Mouse (Mus musculus) left cerebral cortex, adult 18-20 months (tissue): ENCODE results near the gene Fam168a. TPM values are rescaled to one million over a fixed set of nuclear protein-coding genes. Genes with fewer than 3 reads are reported as not detected.
A peak's percentile ranks its signal among the peaks of the same experiment; 100 is the strongest.
"Not testable (repeated sequence)": the region's sequence is repeated elsewhere in the genome, so short reads cannot be mapped to it uniquely, and the experiment has no call there.

Source experiments
- DNase-seq, 2 experiments: peaks; one replicate each; pipeline ENCODE4 v3.0.0; 2021 to 2022; ENCODE audit warnings: low spot score in 2 of 2, mixed read lengths in 1 of 2
- total RNA-seq, 2 experiments: library from RNA; stranded (reverse); gene quantifications; 2 replicates each; pipeline ENCODE4 v1.2.3; 2021

Gene Fam168a
- total RNA-seq, 2 experiments from 2014 or later, result 198 to 207 TPM

DNA sequence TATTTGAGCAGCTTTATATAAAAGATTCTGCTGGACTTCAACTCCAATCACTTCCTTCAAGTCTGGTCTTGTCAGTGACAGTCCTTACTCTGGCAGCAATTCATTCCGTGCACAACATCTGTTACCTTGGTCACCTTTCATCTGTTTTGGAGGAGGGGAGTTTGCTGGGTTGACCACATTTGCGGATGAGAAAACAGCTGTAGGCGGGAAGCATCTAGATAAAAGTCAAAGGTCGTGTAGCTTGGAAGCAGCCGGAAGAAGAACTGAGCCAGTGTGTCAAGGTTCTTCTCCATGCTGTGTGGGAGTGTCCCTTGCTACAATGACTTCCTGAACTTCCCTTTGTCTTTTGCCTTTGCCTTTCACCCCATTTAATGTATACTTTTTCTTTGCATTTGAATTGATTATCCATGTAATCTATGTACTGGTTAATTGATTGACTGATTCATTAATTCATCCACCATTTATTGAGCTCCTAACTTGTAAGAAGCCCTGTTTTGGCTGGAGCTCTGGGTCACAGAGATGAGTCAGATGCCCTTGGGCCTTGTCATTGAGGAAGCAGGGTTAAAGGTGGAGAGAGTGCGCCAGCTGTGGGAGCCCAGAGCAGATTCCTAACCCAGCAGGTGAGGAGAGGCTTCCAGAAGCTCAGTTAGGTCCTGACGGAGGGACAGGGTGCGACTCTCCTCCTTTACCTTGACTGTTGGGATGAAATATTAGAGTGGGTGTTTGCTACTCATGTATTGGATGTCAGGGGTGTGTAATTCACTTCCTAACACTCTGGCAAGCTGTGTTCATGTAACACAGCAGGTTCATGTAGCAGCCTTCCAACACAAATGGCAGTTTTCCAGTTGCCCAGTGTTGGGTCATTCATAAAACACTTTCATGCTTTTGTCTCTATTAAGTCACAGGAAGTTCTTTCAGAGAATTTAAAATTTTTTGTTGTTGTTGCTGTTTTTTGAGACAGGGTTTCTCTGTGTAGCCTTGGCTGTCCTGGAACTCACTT, 6.4 kb upstream of the Fam168a start:
- DNase-seq, result no peak

DNA sequence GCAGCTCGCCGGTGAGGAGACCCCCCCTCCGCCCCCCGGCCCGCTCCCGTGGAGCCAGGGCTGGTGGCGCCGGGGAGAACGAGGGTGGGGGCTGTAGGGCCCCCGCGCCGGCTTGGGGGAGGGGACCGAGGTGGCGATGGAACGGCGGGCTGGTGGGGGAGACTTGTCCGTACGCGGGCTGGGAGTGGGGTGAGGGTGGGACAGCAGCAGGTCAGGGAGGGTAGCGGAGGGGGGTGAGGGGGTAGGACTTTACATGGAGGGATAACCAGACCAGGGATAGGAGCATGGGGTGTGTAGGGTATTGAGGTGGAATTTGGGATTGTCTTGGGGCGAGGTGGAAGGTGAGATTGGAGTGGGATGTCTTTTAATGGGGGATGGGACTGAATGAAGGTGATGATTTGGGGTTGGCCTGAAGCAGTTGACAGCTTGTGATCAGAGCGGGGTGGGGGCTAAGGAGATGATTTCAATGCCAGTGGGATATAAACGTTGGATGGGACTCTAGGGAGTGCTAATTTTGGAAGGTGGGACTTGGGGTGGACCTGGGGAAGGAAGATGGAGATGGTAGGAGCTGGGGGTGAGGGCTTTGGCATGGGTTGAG, 547 bp downstream of the Fam168a start:
- DNase-seq, result no peak

DNA sequence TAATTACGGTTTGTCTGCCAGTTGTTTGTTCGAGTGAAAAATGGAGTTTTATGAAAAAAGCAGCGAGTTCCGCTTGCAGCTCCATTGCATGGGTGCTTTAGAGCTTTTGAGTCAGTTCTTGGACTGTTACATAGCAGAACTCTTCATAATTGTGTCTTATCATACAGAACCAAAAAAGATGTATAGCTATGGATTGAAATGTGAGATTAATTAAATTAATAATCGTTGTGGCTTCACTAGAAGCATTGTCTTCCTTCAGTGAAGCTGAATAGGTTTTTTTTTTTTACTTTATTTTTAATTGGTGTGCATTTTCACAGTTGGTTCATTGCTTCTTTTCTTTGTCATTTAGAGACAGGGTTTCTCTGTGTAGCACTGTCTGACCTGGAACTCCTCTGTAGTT, 12.3 kb downstream of the Fam168a start:
- no peak for DNase-seq

DNA sequence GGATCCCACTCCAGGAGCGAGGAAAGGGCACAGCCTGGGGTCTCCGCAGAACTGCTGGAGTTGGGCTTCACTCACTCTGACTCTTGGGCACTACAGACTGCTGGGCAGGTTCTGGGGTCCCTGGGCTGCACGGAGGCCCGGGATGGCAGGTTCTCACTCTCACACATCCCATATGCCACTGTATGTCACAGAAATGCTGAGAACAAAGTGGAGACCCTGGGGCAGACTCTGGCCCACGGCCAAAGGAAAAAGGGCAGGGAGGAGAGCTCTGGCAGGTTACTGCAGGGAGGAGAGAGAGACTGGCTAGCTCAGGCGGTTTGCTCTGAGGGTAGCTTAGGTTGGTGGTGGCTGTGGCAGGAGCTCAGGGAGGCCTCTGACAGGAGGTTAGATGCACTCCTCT, 15.8 kb downstream of the Fam168a start:
- no peak for DNase-seq

DNA sequence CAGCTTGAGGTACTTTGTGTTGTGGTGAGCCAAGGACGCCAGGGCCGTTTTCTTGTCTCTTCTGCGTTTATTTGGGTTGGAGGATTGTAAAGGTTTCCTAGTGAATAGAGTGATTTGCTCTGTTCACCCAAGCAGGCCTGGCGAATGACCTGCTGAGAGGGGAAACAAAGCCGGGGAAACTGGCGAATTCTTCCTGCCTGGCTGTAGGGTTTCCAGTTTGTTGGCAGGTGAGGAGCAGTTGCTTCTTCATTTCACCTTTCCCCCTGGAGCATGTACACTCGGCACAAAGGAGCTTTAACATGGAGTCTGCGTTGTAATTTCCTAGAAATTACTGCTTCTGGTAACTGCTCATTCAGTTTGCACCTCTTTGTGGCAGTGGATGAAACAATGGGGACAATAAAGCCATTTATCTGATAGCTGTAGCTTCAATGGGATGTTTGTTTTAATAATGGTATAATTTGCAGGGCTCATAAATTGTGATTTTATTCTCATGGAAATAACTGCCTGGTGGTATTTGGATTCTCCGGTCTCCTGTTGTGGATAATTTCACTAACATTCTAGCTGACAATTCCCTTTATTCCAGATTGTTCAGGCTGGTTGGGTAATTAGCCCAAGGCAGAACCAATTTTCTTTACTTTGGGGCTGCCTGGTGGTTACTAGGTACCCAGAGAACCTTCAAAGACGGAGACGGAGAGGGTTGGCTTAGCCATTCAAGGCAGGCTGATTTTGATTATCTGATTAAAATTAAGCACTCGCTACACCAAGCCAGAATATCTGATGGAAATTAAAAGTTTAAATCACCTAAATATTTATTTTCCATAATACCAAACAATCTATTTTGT, 17.2 kb downstream of the Fam168a start:
- no peak for DNase-seq

DNA sequence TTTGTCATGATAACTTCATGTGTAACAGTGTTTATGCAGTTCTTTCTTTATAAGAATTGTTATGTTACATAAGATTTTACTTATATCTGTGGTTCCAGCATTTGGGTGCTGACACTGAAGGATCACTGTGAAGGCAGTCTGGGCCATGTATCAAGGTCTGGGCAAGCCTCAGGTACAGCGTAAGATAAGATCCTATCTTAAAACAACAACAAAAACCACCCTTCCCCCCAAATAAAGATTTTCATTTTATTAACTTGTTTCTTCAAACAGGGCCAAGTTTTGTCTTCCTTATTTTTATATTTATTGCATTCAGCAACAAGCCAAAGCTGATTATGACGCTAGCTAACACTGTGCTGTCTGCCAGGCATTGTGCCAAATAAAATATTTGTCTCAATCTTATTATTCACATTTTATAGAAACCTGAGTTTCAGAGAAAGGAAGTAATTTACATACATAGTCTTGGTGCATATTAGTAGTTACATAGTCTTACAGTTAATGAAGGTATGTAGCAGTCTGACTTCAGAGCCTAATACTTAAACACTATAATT, 21.2 kb downstream of the Fam168a start:
- no peak for DNase-seq

DNA sequence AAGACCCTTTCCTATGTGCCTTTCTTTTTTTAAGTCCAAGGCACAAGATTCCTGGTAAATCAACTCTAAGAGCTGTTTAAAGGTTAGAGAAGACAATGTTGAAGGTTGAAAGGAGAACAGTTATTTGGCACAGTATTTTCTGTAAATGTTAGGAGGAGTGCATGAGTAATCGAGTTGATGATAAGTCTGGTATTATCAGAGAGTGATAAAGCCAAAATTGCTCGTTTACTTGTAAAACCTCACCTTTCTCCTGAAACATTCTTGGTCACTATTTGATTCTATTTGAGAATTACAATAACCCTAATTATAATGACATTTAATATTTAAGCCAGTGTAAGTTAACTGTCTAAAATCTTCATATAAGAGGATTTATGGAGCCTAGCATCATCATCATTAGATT, 23.3 kb downstream of the Fam168a start:
- no peak for DNase-seq

DNA sequence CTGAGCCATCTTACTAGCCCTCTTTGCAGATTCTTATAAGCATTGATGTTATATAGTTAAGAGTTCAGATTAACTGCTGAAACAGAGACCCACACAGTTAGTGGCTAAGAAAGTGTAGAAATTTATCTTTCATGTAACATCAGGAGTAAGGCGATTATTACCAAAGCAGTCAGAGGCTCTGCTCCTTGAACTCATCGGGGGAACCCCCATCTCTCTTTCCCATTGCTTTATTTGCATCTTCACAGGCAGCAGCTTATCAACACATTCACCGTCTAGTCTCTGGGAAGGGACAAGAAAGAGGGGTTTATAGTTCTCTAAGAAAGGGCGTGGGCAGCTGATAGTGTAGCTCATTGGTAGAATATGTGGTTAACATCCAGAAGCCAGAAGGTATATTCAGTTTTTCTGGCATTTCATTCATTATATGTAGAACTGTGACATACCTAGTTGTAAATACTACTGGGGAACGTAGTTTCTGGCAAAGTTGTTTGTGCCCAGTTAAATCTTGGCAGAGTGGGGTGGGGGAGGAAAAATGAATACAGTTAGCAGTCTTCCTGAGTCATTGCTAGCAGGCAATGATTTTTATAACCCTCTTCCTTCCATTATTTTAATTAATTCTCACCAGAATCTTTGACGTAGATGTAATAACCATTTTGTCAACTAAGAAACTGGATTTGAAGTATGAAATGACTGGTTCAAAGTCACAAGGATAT, 26.1 kb downstream of the Fam168a start:
- DNase-seq, result no peak

DNA sequence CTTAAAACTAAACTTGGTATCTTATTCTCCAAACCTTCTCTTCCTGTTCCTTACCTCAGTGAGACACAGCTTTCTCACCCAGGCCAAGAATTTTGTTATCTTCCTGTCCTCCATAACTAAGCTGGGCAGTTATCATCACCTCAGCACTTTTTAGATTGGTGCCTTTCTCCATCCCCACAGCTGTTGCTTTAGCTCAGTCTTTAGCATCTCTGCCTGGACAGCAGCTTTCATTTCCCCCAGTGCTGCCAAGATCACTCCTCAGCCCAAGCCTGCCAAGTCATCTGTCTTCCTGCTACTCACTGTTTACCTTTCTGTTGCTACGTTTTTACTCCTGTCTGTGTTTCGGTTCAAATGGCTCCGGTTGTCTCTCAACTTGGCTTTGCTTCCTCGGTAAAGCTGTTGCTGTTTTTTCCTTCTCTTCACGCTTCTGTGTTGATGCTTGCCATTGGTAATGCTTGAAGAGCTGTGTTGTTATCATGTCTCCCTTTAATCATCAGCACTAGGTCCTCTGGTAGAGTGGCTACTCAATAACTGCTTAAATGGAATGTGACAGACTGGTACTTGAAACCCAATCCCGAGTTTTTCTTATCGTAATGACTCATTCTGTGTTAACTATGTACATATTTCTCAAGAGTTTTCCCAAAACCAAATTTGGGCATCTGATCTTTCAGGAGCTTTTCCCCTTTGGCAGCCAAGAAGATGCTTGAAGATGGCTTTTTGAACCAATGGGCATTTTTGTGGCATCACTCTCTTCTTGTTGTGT, 26.8 kb downstream of the Fam168a start:
- peak in 1 of 2 experiments; percentile 3 for DNase-seq

DNA sequence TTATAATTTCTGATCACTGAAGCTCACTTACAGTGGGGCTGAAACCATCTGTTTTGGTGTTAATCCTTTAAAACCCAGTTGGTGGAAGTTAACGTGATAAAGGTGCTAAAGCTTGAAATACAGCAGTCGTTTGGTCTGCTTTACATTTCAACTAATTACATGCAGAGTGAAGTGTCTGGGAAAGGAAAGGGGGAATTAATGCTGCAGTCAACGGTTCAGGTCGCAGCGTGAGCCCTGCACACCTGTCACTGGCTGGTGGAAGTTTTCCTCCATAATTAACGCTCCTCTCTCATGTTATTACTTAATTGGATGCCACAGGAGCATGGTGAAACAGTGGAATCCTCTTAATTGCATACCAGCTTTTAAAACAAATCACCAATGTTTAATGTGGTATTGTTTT, 27.8 kb downstream of the Fam168a start:
- no peak for DNase-seq

DNA sequence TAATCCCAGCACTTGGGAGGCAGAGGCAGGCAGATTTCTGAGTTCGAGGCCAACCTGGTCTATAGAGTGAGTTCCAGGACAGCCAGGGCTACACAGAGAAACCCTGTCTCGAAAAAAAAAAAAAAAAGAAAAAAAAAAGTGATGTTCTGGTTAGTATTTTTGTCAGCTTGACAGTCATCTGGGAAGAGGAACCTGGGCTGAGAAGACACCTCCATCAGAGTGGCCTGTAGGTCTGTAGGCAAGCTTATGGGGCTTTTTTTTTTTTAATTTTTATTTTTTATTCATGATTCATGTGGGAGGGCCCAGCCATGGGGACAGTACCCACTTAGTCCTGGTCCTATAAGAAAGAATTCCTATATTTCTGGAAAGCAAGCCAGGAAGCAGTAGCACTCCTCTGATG, 28.5 kb downstream of the Fam168a start:
- not testable (repeated sequence) for DNase-seq

DNA sequence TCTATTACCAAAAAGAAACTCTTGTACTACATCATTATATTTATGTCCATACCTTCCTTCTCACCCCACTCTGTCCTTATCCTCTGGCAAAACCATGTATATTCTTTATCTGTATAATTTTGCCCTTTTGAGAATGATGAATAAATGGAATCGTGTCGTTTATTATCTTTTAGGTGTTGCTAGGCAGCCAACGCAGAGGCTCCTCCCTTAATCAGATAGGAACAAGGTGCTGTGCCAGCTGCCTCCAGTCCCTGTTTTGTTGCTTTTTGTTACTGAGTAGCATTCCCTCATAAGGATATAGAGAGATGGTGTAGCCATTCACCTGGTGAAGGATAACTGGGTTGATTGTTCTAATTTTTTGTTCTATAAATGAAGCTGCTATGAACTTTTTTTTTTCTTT, 29.7 kb downstream of the Fam168a start:
- no peak for DNase-seq

DNA sequence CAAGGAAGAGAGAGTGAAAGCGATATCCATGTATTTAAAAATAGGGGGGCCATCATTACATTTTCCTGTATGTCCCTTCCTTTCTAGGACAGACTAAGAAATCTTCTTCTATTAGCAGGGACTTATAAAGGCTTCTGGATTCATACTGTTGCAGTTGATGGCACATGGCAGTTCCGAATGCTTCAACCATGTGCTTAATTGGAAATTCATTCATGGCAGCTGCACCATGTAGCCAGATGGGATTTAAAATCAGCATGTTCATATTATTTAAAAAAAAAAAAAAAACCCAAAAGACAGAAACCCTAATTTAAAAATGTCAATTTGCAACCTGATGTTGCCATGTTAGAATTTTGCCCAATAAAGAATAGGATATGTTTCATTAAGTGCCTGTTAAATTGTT, 37.9 kb downstream of the Fam168a start:
- no peak for DNase-seq

DNA sequence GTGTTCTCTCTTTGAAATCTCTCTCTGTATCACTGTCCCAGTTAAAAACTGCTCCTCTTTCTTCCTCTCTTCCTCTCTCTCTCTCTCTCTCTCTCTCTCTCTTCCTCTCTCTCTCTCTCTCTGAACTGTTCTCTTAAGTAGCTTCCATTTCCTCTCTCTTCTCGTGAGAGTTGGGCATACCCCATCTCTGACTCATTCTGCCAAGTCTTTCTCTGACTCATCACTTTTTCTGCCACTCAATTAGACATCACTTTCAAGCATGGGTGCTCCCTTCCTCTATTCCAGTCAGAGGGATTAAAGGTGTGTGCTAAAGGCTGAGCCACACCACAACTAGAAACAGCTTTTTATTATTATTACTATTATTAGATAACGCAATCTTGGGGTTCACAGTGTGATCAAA, 43.7 kb downstream of the Fam168a start:
- DNase-seq, result no peak

DNA sequence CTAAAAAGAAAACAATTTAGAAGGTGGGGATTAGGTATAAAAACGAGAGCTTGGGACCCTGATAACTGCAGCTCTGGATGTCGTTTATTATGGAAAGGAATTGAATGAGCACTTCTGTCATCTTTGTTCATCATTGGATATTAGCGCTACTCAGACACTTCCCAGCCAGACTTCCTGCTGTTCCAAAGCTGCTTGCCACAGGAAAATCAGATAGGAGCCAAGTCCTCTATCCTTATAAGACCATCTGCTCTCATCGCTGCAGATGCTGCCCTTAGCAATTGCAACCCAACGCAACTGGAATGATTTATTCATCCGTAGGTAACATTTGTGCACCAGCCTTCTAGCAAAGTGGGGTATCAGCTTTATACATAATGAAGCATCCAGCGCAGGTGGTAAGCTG, 52.3 kb downstream of the Fam168a start:
- DNase-seq, result no peak

DNA sequence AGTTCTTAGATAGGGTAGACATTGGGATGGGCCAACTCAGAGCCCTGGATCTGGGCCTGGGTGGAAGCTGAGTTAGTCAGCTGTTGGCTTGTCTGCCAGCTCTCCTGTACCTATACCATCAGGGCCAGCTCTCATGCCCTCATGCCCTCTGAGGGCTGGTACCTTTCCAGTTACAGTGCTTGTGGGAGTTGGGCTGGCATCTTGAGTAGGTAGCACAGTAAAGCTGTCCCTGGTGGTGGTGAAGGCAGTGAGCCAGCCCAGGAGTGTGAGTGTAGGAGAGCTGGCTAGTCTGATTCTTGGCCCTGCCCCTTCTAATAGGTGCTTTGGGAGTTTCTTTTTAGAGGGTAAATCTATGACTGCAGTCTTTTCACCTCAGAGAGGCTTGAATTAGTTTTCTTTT, 56.3 kb downstream of the Fam168a start:
- no peak for DNase-seq

DNA sequence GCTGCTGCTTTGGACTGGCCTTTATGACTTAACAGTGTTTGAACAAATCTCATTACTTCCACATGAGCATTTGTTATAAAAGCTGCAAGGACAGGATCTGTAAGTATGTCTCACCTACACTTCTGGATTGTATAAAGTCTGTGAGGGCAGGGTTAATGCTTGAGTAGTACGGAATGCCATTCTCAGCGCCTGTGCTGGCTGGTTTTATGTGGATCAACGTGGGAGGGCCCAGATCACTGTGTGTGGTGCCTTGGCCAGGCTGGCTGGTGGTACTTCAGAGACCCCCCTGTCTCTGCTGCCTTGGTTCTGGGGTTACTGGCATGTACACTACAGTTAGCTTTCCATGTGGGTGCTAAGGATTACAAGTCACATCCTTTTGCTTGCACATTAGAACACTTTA, 61.1 kb downstream of the Fam168a start:
- no peak for DNase-seq

DNA sequence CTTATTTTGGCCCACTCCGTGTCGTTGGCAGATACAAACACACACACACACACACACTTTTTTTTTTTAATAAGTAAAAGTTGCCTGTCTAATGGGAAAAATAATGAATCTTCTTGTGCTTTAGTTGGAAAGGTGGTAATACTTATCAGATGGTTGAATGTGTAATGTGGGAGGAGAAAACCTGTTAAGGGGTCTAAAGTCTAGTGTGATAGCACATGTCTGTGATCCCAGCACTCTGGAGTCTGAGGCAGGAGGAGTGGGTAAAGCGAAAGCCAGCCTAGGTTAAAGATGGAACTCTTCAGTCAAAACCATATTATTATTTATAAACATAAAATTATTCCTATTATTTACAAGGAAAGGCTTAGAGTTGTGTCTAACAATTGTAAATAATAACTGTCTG, 61.6 kb downstream of the Fam168a start:
- DNase-seq, result no peak

DNA sequence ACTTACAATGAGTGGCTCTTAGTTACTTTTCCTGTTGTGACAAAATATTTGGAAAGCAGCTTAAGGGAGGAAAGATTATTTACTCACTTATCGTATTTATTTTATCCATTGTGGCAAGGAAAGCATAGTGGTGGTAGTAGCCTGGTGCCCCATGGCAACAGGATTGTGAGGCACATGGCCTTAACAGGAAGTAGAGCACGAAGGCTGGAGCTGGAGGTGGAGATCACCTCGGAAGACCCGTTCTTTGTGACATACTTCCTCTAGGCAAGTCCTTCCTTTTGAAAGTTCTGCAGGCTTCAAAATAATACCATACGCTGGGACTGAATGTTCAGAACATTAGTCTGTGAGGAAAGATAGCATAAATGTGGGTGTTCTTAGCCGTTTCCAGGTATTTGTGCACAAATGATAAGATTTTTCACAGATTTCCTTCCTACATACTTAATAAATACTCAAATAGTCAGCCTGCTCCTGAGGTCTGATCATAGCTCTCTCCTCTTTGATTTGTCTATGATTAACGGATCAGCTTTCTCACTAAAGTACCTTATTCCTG, 63.2 kb downstream of the Fam168a start:
- no peak for DNase-seq
